Mouse (Mus musculus) left cerebral cortex, adult 11 months (tissue): Measurements from ENCODE around the gene Klhdc7b.
"Not testable (repeated sequence)": the region's sequence is repeated elsewhere in the genome, so short reads cannot be mapped to it uniquely, and the experiment has no call there.

ENCODE experiments used
- DNase-seq: peaks from one replicate; pipeline ENCODE4 v3.0.0; 2022; ENCODE audit warnings: low spot score

Gene Klhdc7b

GRCm38 (mm10) chr15:89428136-89428790 is 43.5 kb downstream of the Klhdc7b start:
- DNase-seq, result no peak

GRCm38 (mm10) chr15:89428821-89429351 is 44.2 kb downstream of the Klhdc7b start:
- no peak for DNase-seq

- peak; percentile 94 for DNase-seq
Measured at GRCm38 (mm10) chr15:89429352-89430221, 44.9 kb downstream of the Klhdc7b start, which contains the start of the genes C730034F03Rik, Gm44502 and Chkb. TSS of gene C730034F03Rik (plus strand) at chr15:89429589. TSS of gene Gm44502 (minus strand) at chr15:89429696. TSS of gene Chkb (minus strand) at chr15:89429908.

- no peak for DNase-seq
Measured at GRCm38 (mm10) chr15:89430341-89430740, 45.6 kb downstream of the Klhdc7b start.

- not testable (repeated sequence) for DNase-seq
Measured at GRCm38 (mm10) chr15:89430771-89431170, 46.1 kb downstream of the Klhdc7b start.

GRCm38 (mm10) chr15:89431271-89431670 is 46.6 kb downstream of the Klhdc7b start:
- no peak for DNase-seq

- DNase-seq, result no peak
Measured at GRCm38 (mm10) chr15:89431806-89432205, 47.1 kb downstream of the Klhdc7b start.

- no peak for DNase-seq
Measured at GRCm38 (mm10) chr15:89432946-89433345, 48.2 kb downstream of the Klhdc7b start.

- no peak for DNase-seq
Measured at GRCm38 (mm10) chr15:89434136-89434535, 49.4 kb downstream of the Klhdc7b start.

GRCm38 (mm10) chr15:89435878-89436277 is 51.2 kb downstream of the Klhdc7b start:
- DNase-seq, result no peak
